Mouse (Mus musculus): ENCODE results near the gene Hs2st1. TPM values are rescaled to one million over a fixed set of nuclear protein-coding genes. Genes with fewer than 3 reads are reported as not detected.

Gene Hs2st1
- polyA plus RNA-seq, 1 experiment from 2014 or later = 10.2 TPM

DNA sequence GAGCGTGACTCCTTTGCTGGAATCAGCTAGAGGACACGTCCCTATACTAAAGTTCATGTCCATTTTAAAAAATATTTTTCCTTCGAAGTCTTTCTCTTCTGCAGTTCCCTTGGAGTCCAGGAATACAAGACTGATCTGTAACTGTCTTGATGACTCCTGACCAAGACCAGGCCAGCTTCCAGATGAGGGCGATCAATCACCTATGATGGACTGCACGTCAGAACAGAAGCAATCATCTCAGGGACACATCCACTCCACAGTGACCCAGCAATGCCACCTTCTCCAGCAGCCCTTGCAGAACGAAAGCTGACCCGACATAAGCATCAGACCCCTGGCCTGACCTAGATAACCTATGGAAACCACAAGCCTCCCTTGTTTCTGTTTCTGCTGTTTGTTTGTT is 54.7 kb downstream of the Hs2st1 start:
- H3K27me3 ChIP-seq (ENCODE audit: insufficient read depth, low read length) = no peaks in the 10 kb centered on the region
- no peak for ATAC-seq (ENCODE audit: low FRiP score, low TSS enrichment)
- 77% methylated on average over 7 of the region's 7 CpGs for WGBS
- H3K36me3 ChIP-seq (ENCODE audit: insufficient read depth, low read length) = no peaks in the 10 kb centered on the region
- H3K27ac ChIP-seq (ENCODE audit: low read length) = no peak overlapping the region
- H3K9me3 ChIP-seq (ENCODE audit: low read length) = no peaks in the 10 kb centered on the region
- no peak overlapping the region for H3K9ac ChIP-seq (replicated peaks; ENCODE audit: low read length)
- H3K4me2 ChIP-seq (replicated peaks; ENCODE audit: low read depth, low read length) = no peak overlapping the region
- no peak overlapping the region for H3K4me3 ChIP-seq (ENCODE audit: low read length)
- no peaks in the 10 kb centered on the region; the same call in 1 of the 2 replicates for H3K4me1 ChIP-seq (ENCODE audit: insufficient read depth, low read length)

DNA sequence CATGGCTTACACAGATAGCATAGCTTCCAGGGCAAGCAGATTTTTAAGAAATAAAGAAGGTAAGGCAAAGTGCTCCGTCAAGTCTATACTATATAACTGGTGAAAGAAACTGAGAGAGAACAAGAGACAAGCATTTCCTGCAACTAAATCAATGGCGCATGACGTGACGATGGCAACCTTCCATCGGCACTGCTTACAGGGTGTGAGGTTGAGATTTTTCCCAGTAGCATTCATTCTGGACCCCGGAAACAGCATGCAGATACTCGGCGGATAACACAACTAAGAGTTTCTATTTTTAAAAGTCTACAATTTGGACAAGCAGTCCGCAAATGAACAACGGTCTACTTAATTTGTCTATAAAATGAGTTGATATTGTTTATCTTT is 55.9 kb downstream of the Hs2st1 start:
- Histone ChIP-seq H3K4me3 (ENCODE audit: low read length) (no peak overlapping the region), H3K36me3 (ENCODE audit: insufficient read depth, low read length) (no peaks in the 10 kb centered on the region), H3K9me3 (ENCODE audit: low read length) (no peaks in the 10 kb centered on the region), H3K4me2 (replicated peaks; ENCODE audit: low read depth, low read length) (no peak overlapping the region), H3K9ac (replicated peaks; ENCODE audit: low read length) (no peak overlapping the region), H3K4me1 (ENCODE audit: insufficient read depth, low read length) (no peaks in the 10 kb centered on the region; the same call in 1 of the 2 replicates), H3K27me3 (ENCODE audit: insufficient read depth, low read length) (no peaks in the 10 kb centered on the region), H3K27ac (ENCODE audit: low read length) (no peak overlapping the region)
- no peak for ATAC-seq (ENCODE audit: low FRiP score, low TSS enrichment)
- WGBS = 60% methylated on average over 10 of the region's 10 CpGs

DNA sequence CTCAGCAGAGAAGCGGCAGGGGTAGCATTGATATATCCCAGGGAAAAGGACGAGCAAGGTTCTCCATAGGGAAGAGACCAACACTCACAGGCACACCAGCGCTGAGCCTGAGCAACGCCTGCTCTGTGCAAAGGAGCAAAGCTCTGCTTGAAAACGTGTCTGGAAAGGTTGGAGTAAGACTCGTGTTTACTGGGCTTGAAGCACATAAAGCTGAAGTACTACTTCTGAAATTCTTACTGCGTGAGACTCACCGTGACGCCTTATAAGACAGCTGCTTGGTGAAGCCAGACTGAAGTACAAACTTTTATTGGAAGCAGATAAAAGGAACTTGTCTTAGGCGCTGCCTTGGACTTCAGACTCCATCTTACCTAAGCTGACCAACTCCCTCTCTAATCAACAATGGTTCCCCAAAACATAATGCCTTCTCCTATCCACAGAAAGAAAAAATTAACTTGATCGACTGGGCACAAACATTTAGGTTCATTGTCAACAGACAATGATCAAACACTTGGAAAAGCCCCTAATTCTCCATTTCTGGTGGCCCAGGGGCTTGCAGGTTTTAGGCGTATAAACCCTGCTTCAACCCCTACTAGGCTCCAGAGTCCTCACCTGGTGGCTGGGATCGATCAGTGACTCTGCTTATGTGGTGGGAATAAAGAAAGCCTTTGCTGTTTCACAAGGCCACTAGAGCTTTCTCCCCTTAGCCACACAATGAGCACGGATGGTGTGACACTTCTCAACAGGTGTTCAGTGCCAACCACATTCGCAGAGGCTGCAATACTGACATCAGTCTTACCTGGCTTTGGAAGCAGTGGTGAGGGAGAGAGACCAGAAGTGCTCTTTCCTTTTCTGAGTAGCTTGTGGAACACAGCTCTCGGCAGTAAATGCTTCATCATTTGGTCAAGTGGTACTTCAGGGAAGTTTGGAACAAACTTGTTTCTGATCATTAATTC is 56.5 kb downstream of the Hs2st1 start:
- ATAC-seq (ENCODE audit: low FRiP score, low TSS enrichment) = no peak
- WGBS = 81% methylated on average over 16 of the region's 16 CpGs

DNA sequence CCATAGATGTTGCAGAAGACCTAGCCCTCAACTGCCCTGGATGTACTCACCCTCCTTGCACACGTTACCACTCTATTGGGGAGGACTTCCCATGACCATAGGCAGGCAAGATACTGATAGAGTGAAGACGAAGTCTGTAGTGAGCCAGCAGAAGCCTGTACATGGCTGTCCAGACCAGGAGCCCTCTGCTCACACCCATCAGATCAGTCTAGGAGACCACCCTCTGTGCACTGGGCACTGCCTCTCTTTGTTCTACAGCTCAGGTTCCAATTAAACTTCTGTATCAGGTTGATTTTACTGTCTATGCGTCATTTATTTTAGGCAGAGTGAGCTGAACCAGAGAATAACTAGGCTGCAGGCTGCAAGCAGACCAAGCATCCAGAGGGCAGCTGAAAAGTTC is 59.3 kb downstream of the Hs2st1 start:
- Histone ChIP-seq H3K4me3 (ENCODE audit: low read length) (no peak overlapping the region), H3K9me3 (ENCODE audit: low read length) (0 out of 2 replicates have a peak, but pooled peaks cover 4% of the 10 kb centered on the region), H3K27ac (ENCODE audit: low read length) (no peak overlapping the region), H3K36me3 (ENCODE audit: insufficient read depth, low read length) (no peaks in the 10 kb centered on the region), H3K4me1 (ENCODE audit: insufficient read depth, low read length) (no peaks in the 10 kb centered on the region; the same call in 1 of the 2 replicates), H3K4me2 (replicated peaks; ENCODE audit: low read depth, low read length) (no peak overlapping the region), H3K27me3 (ENCODE audit: insufficient read depth, low read length) (no peaks in the 10 kb centered on the region), H3K9ac (replicated peaks; ENCODE audit: low read length) (no peak overlapping the region)
- peak; percentile 31; the same call in 1 of the 2 replicates for ATAC-seq (ENCODE audit: low FRiP score, low TSS enrichment)
- WGBS = 77% methylated on average over 3 of the region's 3 CpGs

More for the DNA sequence above, 56.5 kb downstream of the Hs2st1 start:
- no peak overlapping the region for H3K4me2 ChIP-seq (replicated peaks; ENCODE audit: low read depth, low read length)
- H3K4me1 ChIP-seq (ENCODE audit: insufficient read depth, low read length) = no peaks in the 10 kb centered on the region; the same call in 1 of the 2 replicates
- no peak overlapping the region for H3K4me3 ChIP-seq (ENCODE audit: low read length)
- H3K27ac ChIP-seq (ENCODE audit: low read length) = no peak overlapping the region
- no peaks in the 10 kb centered on the region for H3K27me3 ChIP-seq (ENCODE audit: insufficient read depth, low read length)
- no peak overlapping the region for H3K9ac ChIP-seq (replicated peaks; ENCODE audit: low read length)
- no peaks in the 10 kb centered on the region for H3K9me3 ChIP-seq (ENCODE audit: low read length)
- no peaks in the 10 kb centered on the region for H3K36me3 ChIP-seq (ENCODE audit: insufficient read depth, low read length)

DNA sequence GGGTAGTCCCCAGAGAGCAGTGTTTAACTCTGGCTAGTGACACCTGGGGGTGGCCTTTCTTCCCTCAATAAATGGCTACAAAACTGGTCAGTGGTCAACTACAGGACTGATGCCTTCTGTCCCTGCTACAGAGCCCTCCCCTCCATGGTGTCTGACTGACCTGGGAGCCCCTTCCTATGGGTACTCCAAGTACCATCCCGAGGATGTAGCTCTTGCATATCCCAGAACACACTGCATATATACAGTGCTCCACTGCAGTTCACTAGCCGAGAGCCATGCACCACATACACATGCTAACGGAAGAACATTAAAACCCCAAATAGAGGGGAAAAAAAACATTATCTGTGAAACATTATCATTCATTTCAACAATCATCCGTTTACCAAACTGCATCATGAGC is 61.6 kb downstream of the Hs2st1 start:
- Histone ChIP-seq H3K9me3 (ENCODE audit: low read length) (0 out of 2 replicates have a peak, but pooled peaks cover 4% of the 10 kb centered on the region), H3K4me2 (replicated peaks; ENCODE audit: low read depth, low read length) (no peak overlapping the region), H3K36me3 (ENCODE audit: insufficient read depth, low read length) (no peaks in the 10 kb centered on the region), H3K27me3 (ENCODE audit: insufficient read depth, low read length) (no peaks in the 10 kb centered on the region), H3K9ac (replicated peaks; ENCODE audit: low read length) (no peak overlapping the region), H3K27ac (ENCODE audit: low read length) (no peak overlapping the region), H3K4me3 (ENCODE audit: low read length) (no peak overlapping the region), H3K4me1 (ENCODE audit: insufficient read depth, low read length) (no peaks in the 10 kb centered on the region)
- no peak for ATAC-seq (ENCODE audit: low FRiP score, low TSS enrichment)
- WGBS = 96% methylated on average over 4 of the region's 4 CpGs

DNA sequence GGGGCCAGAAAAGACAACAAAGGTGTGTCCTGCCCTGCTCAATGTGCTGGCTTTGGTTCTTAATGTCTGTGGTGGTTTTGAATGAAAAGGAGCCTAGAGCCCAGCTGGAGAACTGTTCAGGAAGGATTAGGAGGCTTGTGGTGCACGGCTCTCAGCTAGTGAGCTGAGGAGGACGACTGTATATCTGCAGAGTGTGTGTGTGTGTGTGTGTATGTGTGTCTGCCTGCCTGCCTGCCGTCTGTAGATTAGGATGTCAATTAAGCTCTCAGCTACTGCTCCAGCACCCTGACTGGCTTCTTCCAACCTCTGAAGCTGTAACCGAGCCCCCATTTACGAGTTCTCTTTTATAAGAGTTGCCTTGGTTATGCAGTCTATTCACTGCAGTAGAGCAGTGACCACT is 62.1 kb downstream of the Hs2st1 start:
- ATAC-seq (ENCODE audit: low FRiP score, low TSS enrichment) = no peak
- 63% methylated on average over 5 of the region's 5 CpGs for WGBS

DNA sequence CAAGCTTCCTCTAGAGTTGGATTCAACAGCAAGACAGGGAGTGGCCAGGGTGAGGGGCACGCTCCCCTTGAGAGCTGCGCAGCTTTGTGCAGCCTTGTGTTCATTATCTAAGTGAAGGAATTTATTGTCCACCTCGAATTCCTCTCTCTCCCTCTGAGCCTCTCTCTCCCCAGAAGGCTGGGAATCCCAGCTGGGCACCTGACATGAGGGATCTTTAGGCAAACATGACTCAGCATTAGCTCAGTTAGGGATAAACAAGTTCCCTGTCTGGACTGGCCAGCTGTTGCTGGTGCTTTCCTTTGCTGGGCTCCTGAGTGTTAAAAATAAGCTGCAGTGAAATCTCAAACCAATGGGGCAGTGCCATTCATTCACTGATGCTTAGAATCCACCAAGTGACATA is 63.8 kb downstream of the Hs2st1 start:
- Histone ChIP-seq H3K9me3 (ENCODE audit: low read length) (0 out of 2 replicates have a peak, but pooled peaks cover 4% of the 10 kb centered on the region), H3K4me2 (replicated peaks; ENCODE audit: low read depth, low read length) (no peak overlapping the region), H3K4me3 (ENCODE audit: low read length) (no peak overlapping the region), H3K27me3 (ENCODE audit: insufficient read depth, low read length) (no peaks in the 10 kb centered on the region), H3K36me3 (ENCODE audit: insufficient read depth, low read length) (no peaks in the 10 kb centered on the region), H3K4me1 (ENCODE audit: insufficient read depth, low read length) (no peaks in the 10 kb centered on the region; the same call in 1 of the 2 replicates), H3K27ac (ENCODE audit: low read length) (no peak overlapping the region), H3K9ac (replicated peaks; ENCODE audit: low read length) (no peak overlapping the region)
- WGBS = 21% methylated on average over 3 of the region's 3 CpGs
- ATAC-seq (ENCODE audit: low FRiP score, low TSS enrichment) = peak; percentile 75; the same call in 1 of the 2 replicates

More for the DNA sequence above, 62.1 kb downstream of the Hs2st1 start:
- Histone ChIP-seq H3K4me2 (replicated peaks; ENCODE audit: low read depth, low read length) (no peak overlapping the region), H3K4me1 (ENCODE audit: insufficient read depth, low read length) (no peaks in the 10 kb centered on the region), H3K9me3 (ENCODE audit: low read length) (0 out of 2 replicates have a peak, but pooled peaks cover 4% of the 10 kb centered on the region), H3K27me3 (ENCODE audit: insufficient read depth, low read length) (no peaks in the 10 kb centered on the region), H3K9ac (replicated peaks; ENCODE audit: low read length) (no peak overlapping the region), H3K36me3 (ENCODE audit: insufficient read depth, low read length) (no peaks in the 10 kb centered on the region), H3K4me3 (ENCODE audit: low read length) (no peak overlapping the region), H3K27ac (ENCODE audit: low read length) (no peak overlapping the region)

DNA sequence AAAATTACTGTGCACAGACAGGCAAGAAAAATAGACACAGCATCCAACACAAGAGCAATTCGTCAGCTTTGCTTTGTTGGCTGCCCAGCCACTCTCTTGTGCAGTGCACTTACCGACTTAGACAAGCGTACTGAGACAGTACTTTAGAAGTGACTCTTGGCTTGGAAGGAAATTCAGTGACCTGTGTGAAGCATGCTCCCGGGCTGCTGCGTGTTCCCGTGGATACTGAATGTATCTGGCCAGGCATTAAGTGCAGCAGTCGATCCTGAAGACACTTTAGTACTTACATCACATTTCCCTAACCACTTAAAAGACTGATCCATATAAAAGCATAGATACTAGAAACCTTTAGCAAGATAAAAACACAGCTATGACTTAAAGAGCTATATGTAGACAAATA is 68.1 kb downstream of the Hs2st1 start:
- no peak for ATAC-seq (ENCODE audit: low FRiP score, low TSS enrichment)
- no peaks in the 10 kb centered on the region for H3K27me3 ChIP-seq (ENCODE audit: insufficient read depth, low read length)
- no peak overlapping the region for H3K9ac ChIP-seq (replicated peaks; ENCODE audit: low read length)
- H3K27ac ChIP-seq (ENCODE audit: low read length) = no peak overlapping the region
- H3K36me3 ChIP-seq (ENCODE audit: insufficient read depth, low read length) = no peaks in the 10 kb centered on the region
- H3K4me2 ChIP-seq (replicated peaks; ENCODE audit: low read depth, low read length) = no peak overlapping the region
- no peaks in the 10 kb centered on the region; the same call in 1 of the 2 replicates for H3K4me1 ChIP-seq (ENCODE audit: insufficient read depth, low read length)
- H3K9me3 ChIP-seq (ENCODE audit: low read length) = no peaks in the 10 kb centered on the region
- WGBS = 45% methylated on average over 7 of the region's 7 CpGs
- H3K4me3 ChIP-seq (ENCODE audit: low read length) = no peak overlapping the region

DNA sequence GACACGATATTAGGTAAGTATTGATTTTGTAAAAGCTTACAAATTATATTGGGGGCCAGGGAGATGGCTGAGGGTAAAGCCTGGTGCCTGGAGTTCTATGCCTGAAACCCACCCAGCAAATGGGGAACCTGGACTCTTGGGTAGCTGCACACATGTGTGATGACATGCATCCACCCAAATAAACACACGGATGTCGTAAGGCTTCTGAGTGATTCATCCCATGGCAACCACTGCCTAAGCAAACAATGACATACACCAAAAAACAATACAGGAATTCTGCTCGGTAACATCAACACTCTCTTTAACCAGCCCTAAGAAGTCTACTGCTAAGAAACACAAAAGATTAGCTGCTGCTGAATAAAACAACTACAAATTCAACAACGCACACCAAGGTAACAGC is 73.2 kb downstream of the Hs2st1 start:
- Histone ChIP-seq H3K4me2 (replicated peaks; ENCODE audit: low read depth, low read length) (no peak overlapping the region), H3K9me3 (ENCODE audit: low read length) (no peaks in the 10 kb centered on the region), H3K9ac (replicated peaks; ENCODE audit: low read length) (no peak overlapping the region), H3K27me3 (ENCODE audit: insufficient read depth, low read length) (no peaks in the 10 kb centered on the region), H3K4me1 (ENCODE audit: insufficient read depth, low read length) (peaks cover 6% of the 10 kb centered on the region), H3K27ac (ENCODE audit: low read length) (no peak overlapping the region), H3K36me3 (ENCODE audit: insufficient read depth, low read length) (no peaks in the 10 kb centered on the region), H3K4me3 (ENCODE audit: low read length) (no peak overlapping the region)
- ATAC-seq (ENCODE audit: low FRiP score, low TSS enrichment) = no peak
- WGBS = 81% methylated on average over 5 of the region's 5 CpGs

DNA sequence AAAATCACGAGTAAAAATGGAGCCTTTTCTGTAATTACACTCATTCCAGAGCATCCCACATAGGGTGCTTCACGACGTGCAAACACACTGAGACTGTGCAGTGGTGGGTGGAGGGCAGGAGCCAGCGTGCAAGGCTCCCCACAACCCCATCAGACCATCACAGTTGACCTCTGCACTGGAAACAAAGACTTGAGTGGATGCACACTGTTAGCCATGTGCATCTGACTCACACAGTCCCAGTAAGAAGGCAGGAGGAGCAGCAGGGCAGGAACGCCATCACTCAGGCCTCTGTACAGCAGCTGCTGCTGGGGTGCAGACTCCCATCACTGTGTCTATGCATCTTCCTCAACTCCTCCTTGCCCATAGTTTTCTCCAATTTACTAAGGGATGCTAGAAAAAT is 75.1 kb downstream of the Hs2st1 start:
- whole genome bisulfite sequencing = 39% methylated on average over 5 of the region's 5 CpGs

More for the DNA sequence above, 75.1 kb downstream of the Hs2st1 start:
- Histone ChIP-seq H3K4me2 (replicated peaks; ENCODE audit: low read depth, low read length) (no peak overlapping the region), H3K9ac (replicated peaks; ENCODE audit: low read length) (no peak overlapping the region), H3K36me3 (ENCODE audit: insufficient read depth, low read length) (no peaks in the 10 kb centered on the region), H3K27ac (ENCODE audit: low read length) (no peak overlapping the region), H3K4me3 (ENCODE audit: low read length) (no peak overlapping the region), H3K27me3 (ENCODE audit: insufficient read depth, low read length) (no peaks in the 10 kb centered on the region), H3K9me3 (ENCODE audit: low read length) (no peaks in the 10 kb centered on the region), H3K4me1 (ENCODE audit: insufficient read depth, low read length) (peaks cover 6% of the 10 kb centered on the region)
- peak; percentile 49; the same call in 1 of the 2 replicates for ATAC-seq (ENCODE audit: low FRiP score, low TSS enrichment)
